Mouse (Mus musculus): ENCODE data around the gene 4931428L18Rik.

4931428L18Rik gene

DNA sequence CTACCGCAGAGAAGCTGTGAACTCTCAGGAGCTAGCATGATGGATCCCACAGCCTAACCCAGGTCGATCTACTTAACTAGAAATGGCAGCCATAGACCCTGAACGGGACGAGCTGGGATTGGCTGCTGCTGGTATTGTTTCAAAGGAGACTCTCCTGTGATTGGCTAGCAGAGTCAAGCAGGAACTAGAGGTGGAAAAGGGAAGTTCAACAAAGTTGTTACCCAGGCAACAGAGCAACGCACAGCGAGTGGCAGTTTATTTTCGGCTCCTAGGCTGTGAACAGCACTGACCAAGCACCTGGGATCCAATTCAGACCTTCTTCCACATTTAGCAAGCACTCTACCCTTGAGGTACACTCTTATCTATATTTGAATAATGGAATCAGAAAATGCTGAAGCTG is at the start of gene 4931428L18Rik, which contains the start of gene Pih1d3:
Gene 4931428L18Rik, minus strand, starts transcription at position 121 of the 400 bp plus-strand sequence.
Gene Pih1d3, plus strand, starts transcription at position 275 of the 400 bp plus-strand sequence.
- DNase-seq (ENCODE audit: low read depth, low spot score): no peak

DNA sequence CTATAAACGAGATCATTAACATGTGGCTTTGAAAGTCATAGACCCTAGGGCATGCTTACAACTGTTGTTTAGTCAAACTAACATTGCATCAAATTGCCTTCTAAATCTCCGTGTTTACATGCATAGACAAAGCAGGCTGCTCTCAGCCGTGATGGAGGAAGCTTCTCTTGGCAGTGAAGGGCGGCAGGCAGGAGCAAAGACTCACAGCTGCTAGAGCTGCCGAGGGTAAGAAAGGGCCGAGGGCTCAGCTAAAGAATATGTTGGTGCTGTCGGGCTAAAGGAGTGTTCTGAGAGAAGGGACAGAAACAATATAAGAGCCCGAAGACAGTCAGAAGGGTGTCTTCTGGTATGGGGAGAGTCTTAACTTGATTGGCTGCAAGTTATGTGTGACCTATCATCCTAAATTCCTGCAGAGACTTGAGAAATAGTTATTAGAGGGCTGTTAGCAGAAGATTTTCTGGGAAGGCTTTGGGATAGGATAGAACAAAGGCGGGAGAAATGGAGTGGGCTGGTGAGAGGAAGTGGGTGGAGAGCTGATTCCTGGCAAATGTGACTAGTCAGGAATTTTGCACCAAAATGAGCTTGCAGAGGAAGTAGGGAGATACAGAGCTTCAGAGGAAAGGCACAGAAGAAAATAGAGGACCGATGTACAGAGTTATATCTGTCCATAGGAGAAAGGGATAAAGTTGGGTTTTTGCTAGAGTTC is 37.9 kb upstream of the 4931428L18Rik start:
- peak; percentile 67 for DNase-seq (ENCODE audit: low read depth, low spot score)

DNA sequence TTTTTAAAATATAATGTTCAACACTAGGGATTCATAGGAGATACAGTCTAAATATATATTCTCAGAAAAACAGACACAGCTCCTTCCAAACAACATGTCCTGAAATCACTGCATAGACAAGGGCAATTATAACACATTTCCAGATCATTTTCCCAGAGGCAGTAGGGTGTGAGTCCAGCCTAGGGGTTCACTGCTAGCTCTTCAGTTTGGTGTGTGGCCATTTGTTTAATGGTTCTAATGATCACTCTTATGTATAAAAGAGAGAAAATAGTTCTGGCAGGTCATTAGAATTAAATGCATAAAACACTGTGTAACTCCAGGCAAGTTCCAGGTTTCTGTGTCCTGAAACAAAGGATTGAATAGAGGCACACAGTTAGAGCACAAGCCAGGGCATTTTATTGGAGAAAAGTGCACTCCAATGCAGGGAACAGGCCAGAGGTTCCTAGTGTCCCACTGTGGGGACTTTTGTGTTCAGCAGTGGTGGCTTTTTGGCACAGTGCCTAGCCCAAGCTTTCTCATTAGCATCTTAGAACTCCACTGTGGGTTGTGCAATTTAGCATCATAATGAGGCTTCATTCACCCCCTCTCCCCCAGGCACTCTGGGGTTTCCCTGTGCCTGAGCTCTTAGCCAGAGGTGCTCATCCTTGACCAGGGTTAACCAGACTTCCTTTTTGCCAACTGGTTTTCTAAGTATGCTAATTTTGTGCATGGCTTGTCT is 11.0 kb upstream of the 4931428L18Rik start:
- DNase-seq (ENCODE audit: low read depth, low spot score): no peak

DNA sequence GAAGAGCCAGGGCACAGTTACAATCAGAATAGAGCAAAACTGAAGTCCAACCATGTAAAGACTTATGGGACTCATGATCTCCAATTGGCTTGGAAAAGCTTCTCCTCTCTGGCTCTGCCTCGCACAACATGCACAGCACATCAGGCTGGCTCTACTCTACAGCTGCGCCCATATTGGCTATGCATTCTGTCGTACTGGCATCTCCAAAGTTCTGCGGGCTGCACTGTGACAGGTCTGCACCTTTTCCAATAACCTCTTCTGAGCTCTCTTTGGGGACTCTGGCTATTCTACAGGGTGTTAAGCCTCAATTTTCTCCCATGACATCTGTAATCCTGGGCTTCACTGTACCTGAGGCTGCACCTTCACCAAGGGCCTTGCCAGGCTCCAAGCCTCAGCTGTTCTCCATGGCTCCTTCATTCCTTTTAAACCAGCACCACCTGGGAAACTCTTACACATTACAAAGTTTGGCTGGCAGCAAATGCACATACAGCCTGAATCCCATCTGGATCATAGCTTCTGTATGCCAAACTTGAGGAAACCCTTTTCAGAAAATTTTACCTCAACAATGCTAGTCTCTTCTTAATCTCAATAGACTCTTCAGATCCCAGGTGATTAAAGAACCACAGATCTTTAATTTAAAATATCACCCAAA is 1.8 kb downstream of the 4931428L18Rik start:
- DNase-seq (ENCODE audit: low read depth, low spot score): peak; percentile 23

DNA sequence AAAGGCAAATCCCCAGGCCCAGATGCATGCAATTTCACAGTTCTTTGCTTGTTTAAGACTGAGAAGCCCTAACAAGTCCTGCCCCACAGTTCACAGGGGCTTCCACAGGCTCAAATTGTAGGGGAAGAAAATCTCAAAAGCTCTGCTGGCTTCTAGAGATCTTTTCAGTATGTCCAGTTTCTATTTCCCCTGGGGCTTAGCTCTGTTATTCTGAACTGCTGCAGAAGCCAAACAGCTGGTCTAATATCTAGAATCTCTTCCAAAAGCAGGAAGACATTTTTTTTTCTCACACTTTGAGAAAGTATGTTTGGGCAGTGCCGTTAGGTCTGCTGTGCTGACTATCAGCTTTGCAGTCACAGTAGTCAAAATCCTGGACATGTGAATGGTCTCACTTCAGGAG is 7.7 kb downstream of the 4931428L18Rik start:
- DNase-seq (ENCODE audit: low read depth, low spot score): no peak

DNA sequence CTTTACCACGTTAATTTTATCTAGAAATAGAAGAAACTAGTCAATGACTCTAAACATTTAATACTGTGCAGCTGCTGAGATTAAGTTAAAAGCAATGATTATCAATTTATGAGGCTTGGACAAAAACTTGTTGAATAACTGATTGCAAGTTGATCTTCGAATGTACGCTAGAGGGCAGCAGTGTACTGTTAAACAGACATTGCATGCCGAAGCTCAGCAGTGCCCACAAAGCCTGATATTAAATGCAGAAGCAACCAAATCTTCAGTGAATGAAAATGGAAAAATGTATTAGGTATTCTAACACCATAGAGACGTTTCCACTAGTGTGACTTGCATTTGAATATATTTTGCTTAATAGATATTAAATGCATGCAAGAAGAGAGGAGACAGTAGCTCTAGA is 12.3 kb downstream of the 4931428L18Rik start:
- peak; percentile 68 for DNase-seq (ENCODE audit: low read depth, low spot score)

DNA sequence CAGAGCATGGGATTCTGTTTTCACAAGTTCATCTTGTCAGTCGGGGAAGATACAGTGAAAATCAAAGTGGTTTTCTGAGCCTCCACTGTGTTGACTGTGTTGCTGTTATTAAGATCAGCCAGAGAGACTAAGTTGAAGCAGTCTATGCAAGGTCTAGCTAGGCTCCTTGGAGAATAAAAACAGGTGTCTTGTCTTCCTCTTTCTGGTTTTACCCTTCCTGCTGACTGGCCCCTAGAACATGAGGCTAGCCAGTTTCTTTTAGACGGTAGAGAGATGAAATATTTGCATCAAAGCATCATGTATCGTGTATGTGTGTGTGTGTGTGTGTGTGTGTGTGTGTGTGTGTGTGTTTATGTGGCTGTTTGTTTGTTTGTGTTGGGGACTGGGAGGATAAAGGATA is 16.7 kb downstream of the 4931428L18Rik start:
- no peak for DNase-seq (ENCODE audit: low read depth, low spot score)

DNA sequence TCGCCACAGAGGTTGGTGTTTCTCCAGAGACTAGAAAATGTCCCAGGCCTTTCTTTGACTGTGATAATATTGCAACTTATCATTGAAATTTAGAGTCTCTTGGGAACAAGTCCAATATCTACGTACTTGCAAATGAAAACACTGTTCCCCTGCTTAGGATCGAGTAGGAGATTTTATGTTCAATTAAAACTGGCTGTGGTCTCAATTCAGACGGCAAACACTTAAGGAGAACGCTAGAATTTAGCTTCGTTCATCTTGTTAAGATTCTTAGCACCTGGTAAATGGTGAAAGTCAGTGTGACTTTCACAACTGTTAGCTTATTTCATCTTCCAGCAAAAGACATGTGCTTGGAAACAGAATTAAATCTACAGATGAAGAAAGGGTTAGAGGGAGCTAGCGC is 17.1 kb downstream of the 4931428L18Rik start:
- no peak for DNase-seq (ENCODE audit: low read depth, low spot score)

DNA sequence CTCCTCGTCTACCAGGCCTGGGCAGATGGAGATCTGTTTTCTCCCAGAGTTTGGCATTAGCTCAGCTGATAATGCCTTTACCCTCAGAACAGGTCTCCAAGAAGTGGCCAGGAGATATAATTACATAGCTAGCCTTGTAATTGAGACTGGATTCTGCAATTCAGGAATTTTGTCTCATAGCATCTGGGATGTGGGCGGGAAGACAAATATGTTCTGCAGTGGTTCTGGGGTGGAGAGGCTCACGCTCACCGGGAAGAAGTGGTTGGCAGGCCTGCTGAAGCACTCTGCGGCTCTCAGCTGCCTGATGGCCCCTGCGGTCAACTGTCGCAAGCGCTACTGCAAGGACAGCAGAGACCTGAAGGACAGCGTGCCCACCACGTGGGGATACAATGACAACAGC is 18.7 kb downstream of the 4931428L18Rik start:
- peak; percentile 47 for DNase-seq (ENCODE audit: low read depth, low spot score)

DNA sequence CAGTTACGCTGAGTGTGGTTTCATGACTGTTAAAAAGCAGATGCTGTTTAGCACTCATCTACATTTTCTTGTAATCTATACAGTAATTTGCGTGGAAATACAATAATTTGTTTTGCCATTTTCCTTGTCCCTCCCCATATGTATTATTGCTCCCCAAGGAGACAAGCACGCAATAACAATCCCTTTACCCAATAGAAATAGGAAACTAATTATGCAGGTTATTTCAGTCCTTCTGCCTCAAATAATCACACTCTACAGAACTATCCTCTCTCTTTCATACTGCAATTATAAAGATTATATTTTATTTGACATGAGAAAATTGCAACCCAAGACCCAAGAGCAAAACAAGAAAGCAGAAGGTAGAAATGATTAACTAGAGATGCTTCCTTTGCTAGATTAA is 25.5 kb downstream of the 4931428L18Rik start:
- DNase-seq (ENCODE audit: low read depth, low spot score): no peak

DNA sequence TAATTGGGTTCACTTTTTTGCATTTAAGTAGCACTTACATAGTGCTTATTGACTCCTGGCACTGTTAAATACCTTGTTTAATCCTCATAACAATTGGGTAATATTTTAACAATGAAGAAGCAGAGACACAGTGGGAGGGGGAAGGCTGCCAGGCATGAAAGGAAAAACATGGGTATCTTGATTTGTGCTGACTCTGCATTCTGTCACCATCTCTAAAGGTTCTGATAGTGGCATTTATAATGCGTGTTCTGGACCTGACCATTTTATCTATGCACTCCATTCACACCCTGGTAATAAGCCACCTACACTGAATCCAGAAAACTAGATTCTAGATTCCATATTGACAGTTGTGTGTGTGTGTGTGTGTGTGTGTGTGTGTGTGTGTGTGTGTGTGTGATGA is 26.9 kb downstream of the 4931428L18Rik start:
- DNase-seq (ENCODE audit: low read depth, low spot score): no peak

DNA sequence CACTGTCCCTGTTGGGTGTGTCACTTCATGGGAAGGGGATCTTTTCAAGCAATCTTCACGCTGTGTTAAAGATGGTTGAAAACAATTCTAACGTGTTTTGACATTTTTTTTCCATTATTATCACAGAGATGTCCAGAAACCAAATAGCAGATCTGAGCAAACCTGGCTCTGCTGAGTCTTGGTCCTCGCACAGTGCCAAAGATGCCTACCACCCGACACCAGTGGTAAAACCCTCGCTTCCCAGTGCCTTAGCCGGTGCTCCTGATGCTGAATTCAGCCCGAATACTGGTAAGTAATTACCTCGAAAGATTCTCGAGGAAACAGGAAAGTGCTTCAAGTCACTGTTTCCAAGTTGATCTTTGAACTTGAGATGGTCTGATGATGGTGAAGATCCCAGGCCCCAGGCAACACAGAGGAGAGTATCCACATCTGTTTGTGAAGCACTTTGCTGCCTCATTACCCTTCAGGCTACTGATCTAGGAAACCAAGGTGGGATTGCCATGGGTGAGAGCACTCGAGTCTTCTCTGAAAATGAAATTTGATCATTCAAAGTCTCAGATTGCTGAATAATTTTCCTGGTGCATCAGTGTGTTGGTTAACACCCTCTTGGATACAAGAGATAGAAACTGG is 32.1 kb downstream of the 4931428L18Rik start:
- DNase-seq (ENCODE audit: low read depth, low spot score): no peak

DNA sequence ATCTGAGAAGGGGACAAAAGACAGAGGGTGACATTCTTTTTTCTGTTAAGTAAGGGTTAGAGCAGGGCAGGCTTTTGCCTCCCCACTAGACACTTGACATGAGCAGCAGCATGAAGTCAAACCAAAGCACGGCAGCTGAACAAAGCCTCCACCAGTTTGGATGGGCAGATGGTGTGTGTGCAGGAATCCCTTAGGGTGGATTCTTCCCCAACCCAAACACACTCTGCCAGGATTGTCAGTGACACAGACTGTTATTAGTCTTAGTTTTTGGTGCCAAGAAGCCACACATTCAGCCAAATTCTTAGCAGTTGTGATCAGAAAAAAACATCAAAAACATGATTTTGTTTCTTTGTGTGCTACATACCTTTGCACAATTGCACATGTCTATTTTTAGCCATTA is 44.2 kb downstream of the 4931428L18Rik start:
- peak; percentile 28 for DNase-seq (ENCODE audit: low read depth, low spot score)

DNA sequence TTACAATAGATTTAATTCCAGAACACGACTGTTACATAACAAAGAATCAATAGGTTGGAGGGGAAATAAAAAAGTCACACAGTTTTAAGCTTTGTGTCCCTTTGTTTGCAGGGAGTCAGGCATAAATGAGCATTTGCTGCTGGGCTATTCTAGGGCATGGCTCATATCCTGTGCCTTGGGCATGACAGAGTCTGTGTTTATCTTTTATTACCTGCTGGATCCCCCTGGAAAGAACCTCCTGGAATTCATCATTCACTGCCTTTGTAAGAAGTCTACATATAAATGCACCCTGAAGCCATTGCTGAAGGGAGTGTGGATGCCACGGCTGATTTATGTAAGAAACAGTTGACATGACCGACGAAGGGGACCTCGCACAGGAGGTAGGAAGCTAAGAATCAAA is 46.4 kb downstream of the 4931428L18Rik start, which contains the start of gene Lgsn:
Gene Lgsn, plus strand, starts transcription at position 301 of the 400 bp plus-strand sequence.
- DNase-seq (ENCODE audit: low read depth, low spot score): no peak

DNA sequence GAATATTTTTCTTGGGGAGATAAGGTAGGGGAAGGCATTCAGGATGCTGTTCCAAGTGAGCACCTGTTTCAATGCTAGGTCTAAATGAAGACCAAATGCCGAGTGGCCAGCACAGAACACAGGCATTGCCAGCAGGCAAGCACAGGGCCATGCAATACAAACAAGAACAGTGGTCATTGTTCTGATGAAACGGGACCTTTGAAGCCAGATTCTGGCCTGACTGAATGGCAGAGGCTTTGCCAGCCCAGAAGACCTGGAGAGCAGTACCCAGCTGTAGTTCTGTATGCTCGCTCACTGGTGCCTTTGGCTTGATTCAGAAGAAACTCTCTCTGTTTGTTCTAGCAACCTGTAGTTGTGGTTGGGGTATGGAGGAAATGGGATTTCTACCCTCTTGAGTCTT is 47.1 kb downstream of the 4931428L18Rik start:
- no peak for DNase-seq (ENCODE audit: low read depth, low spot score)

DNA sequence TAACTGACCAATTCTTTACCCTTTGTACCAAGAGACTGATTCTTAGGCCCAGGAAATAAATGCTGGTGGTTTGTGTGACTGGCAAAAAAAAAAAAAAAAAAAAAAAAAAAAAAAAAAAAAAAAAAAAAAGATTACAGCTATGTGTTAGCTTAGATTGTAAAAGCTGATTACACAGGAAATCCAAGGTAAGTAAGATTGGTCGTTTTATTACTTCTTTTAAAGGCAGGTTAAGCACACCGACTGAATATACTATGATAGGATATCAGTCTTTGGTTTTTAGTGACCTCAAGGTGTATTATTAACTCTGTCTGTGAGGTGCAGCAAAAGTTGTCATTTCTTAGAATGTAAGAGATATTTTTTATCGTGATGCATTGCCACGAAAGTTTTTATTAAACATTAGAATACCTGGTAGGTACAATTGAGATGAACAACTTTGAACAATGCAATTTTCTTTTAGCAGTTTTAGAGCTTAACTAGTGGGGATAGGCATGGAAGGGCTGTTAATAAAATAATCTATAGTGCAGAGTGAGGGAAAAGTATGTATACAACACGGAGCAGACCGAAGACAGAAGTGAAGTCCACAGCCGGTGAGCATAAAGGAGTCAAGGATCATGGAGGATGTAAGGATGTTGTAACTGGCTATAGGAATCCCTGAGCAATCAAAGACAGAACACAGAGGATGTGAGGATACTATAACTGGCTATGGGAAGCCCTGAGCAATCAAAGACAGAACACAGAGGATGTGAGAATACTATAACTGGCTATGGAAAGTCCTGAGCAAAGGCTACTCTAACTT is 57.0 kb downstream of the 4931428L18Rik start:
- no peak for DNase-seq (ENCODE audit: low read depth, low spot score)

DNA sequence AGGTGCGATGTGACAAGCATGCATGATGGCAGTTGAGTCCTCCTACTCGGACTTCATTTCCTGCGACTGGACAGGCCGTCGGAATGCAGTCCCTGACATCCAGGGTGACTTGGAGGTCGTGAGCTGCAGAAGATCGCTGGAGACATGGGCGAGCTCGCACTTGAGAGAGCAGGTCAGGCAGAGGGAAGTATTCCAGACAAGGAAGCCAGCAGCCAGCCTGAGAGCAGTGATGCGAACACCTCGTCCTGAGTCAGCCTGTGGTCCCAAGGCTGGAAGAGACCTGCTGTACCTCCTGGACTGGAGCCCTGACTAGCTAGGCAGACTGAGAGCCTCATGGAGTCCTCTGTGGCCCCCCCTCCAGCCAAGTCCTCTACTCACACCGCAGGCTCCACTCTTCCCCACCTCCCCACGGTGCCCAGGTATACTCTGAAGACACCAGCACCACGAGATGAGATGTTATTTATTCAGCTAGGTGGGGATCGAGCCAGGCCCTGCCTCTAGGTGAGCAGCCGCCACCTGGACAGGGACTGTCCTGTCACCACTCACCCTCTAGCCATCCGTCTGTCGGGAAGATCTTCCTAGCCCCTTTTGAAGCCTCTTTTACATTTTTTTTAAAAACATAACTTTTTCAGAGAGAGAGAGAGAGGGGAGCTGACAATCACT is 57.8 kb downstream of the 4931428L18Rik start:
- DNase-seq (ENCODE audit: low read depth, low spot score): no peak

DNA sequence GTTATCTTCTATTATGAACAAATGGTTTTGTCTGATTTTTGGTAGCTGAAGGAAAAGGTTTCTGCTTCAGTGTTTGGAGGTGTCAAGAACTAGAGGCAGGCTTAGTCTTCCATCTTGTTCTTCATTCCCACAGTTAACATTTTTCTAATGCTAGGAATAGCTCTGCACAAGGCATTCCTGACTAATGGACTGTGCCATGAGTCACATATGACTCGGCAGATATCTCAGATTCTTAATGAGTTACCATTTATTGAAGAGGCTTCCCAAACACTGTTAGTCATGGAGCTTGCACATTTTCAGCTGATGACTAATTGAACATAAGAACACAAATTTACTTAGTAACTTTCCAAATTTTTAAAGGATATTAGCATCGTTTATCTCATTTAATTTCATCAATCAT is 65.6 kb downstream of the 4931428L18Rik start:
- DNase-seq (ENCODE audit: low read depth, low spot score): no peak

DNA sequence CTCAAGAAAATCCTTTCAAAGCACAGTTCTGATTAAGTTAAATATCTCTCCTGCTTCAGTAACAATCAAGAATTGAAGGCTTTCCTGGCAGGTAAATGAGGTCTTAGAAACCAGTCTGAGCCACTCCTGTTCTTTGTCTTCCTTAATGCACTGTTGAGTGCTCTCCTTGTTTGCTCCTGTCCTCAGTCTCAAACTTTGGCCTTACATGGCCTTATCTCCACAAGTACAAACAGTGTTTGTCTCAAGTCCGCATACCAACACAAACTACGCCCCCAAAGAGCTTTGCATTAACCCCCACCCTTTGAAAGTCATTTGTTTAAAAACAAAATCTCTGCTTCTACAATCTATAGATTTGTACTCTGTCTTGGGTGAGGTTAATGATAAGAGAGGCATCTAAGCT is 66.3 kb downstream of the 4931428L18Rik start:
- DNase-seq (ENCODE audit: low read depth, low spot score): no peak

DNA sequence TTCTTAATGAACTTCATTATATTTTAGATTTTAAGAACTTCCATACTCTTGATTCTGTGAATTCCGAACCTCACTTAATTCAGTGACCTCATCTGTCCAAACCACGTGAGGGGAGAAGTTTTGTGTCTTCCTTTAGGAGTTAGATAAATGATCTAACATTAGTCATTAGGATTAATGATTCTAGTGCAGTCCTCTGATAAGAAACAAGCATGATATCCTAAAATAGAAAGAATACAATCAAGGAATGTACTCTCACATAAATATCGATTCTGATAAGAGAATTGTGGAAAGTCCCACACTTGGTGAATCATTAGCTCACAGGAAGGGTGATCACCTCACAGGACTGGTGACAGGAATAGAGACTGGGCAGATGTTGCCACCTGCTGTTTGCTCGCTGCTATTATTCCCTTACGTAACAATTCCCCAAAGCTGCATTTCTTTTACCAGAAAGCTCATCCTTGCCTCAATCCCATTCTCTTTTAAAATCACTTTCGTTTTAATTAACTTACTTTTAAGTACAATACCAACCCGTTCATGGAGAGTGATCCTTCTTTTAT is 68.6 kb downstream of the 4931428L18Rik start:
- DNase-seq (ENCODE audit: low read depth, low spot score): peak; percentile 59

Measured in telencephalon, adult 2 months (tissue).